Mouse (Mus musculus): ENCODE measurements at regions not wholly inside any gene's neighbourhood (a gene's known extent, or its start where the extent isn't known, plus 50 kb on each side); places are given as distances from the start of the nearest gene placed in this dataset.
A peak's percentile ranks its signal among the peaks of the same experiment; 100 is the strongest.

- H3K36me3 ChIP-seq (ENCODE audit: control insufficient read depth, insufficient read depth, low read length): no peaks in the 10 kb centered on the region
Observed at GRCm38 (mm10) chr13:58495390-58496073, 92.4 kb upstream of the Hnrnpk start.

GRCm38 (mm10) chr13:58494726-58495125 is 91.6 kb upstream of the Hnrnpk start:
- peaks cover 11% of the 10 kb centered on the region for H3K4me1 ChIP-seq (ENCODE audit: control insufficient read depth, insufficient read depth, low read length)
- 35% methylated on average over 5 of the region's 5 CpGs for WGBS
- H3K4me2 ChIP-seq (ENCODE audit: low read length): no peak overlapping the region
- no peaks in the 10 kb centered on the region for H3K36me3 ChIP-seq (ENCODE audit: control insufficient read depth, insufficient read depth, low read length)
- no peaks in the 10 kb centered on the region for H3K9me3 ChIP-seq (replicated peaks; ENCODE audit: control insufficient read depth, low read length)
- ATAC-seq (no peak), DNase-seq (ENCODE audit: low spot score) (no peak)
- 0 out of 2 replicates have a peak overlapping the region, but pooled peaks have one; percentile 1 for H3K27ac ChIP-seq (ENCODE audit: low read depth, low read length)
- no peak overlapping the region for H3K4me3 ChIP-seq (ENCODE audit: low read depth, low read length)
- no peak overlapping the region for H3K9ac ChIP-seq (ENCODE audit: low read length)
- no peaks in the 10 kb centered on the region for H3K27me3 ChIP-seq (replicated peaks; ENCODE audit: control insufficient read depth, insufficient read depth, low read length)

More at GRCm38 (mm10) chr13:58495390-58496073, 92.4 kb upstream of the Hnrnpk start:
- no peaks in the 10 kb centered on the region for H3K27me3 ChIP-seq (replicated peaks; ENCODE audit: control insufficient read depth, insufficient read depth, low read length)
- ATAC-seq: peak; percentile 76
- H3K4me1 ChIP-seq (ENCODE audit: control insufficient read depth, insufficient read depth, low read length): peaks cover 11% of the 10 kb centered on the region
- H3K9ac ChIP-seq (ENCODE audit: low read length): no peak overlapping the region
- peak overlapping the region; percentile 1; the same call in 1 of the 2 replicates for H3K27ac ChIP-seq (ENCODE audit: low read depth, low read length)
- no peak for DNase-seq (ENCODE audit: low spot score)
- H3K4me2 ChIP-seq (ENCODE audit: low read length): no peak overlapping the region
- WGBS: 44% methylated on average over 12 of the region's 12 CpGs
- no peak overlapping the region for H3K4me3 ChIP-seq (ENCODE audit: low read depth, low read length)
- H3K9me3 ChIP-seq (replicated peaks; ENCODE audit: control insufficient read depth, low read length): no peaks in the 10 kb centered on the region

GRCm38 (mm10) chr13:58490829-58491228 is 87.7 kb upstream of the Hnrnpk start:
- 41% methylated on average over 8 of the region's 8 CpGs for WGBS
- ATAC-seq (no peak), DNase-seq (ENCODE audit: low spot score) (peak; percentile 59)
- no peaks in the 10 kb centered on the region for H3K36me3 ChIP-seq (ENCODE audit: control insufficient read depth, insufficient read depth, low read length)
- peaks cover 11% of the 10 kb centered on the region for H3K4me1 ChIP-seq (ENCODE audit: control insufficient read depth, insufficient read depth, low read length)
- H3K27ac ChIP-seq (ENCODE audit: low read depth, low read length): no peak overlapping the region
- no peaks in the 10 kb centered on the region for H3K9me3 ChIP-seq (replicated peaks; ENCODE audit: control insufficient read depth, low read length)
- H3K27me3 ChIP-seq (replicated peaks; ENCODE audit: control insufficient read depth, insufficient read depth, low read length): no peaks in the 10 kb centered on the region
- H3K9ac ChIP-seq (ENCODE audit: low read length): no peak overlapping the region
- H3K4me3 ChIP-seq (ENCODE audit: low read depth, low read length): no peak overlapping the region
- H3K4me2 ChIP-seq (ENCODE audit: low read length): no peak overlapping the region

GRCm38 (mm10) chr13:58485011-58485410 is 81.9 kb upstream of the Hnrnpk start:
- no peak overlapping the region for H3K9ac ChIP-seq (ENCODE audit: low read length)
- no peak overlapping the region for H3K4me2 ChIP-seq (ENCODE audit: low read length)
- H3K27ac ChIP-seq (ENCODE audit: low read depth, low read length): no peak overlapping the region
- H3K4me3 ChIP-seq (ENCODE audit: low read depth, low read length): no peak overlapping the region
- H3K27me3 ChIP-seq (replicated peaks; ENCODE audit: control insufficient read depth, insufficient read depth, low read length): no peaks in the 10 kb centered on the region
- ATAC-seq: no peak
- WGBS: 65% methylated on average over 10 of the region's 10 CpGs
- no peaks in the 10 kb centered on the region for H3K9me3 ChIP-seq (replicated peaks; ENCODE audit: control insufficient read depth, low read length)
- no peaks in the 10 kb centered on the region for H3K36me3 ChIP-seq (ENCODE audit: control insufficient read depth, insufficient read depth, low read length)
- DNase-seq (ENCODE audit: low spot score): peak; percentile 53
- 0 out of 2 replicates have a peak, but pooled peaks cover 5% of the 10 kb centered on the region for H3K4me1 ChIP-seq (ENCODE audit: control insufficient read depth, insufficient read depth, low read length)

GRCm38 (mm10) chr13:58482701-58483100 is 79.6 kb upstream of the Hnrnpk start:
- Histone ChIP-seq H3K36me3 (ENCODE audit: control insufficient read depth, insufficient read depth, low read length) (no peaks in the 10 kb centered on the region), H3K9me3 (replicated peaks; ENCODE audit: control insufficient read depth, low read length) (no peaks in the 10 kb centered on the region), H3K27me3 (replicated peaks; ENCODE audit: control insufficient read depth, insufficient read depth, low read length) (no peaks in the 10 kb centered on the region), H3K4me2 (ENCODE audit: low read length) (no peak overlapping the region), H3K4me3 (ENCODE audit: low read depth, low read length) (no peak overlapping the region), H3K9ac (ENCODE audit: low read length) (no peak overlapping the region), H3K4me1 (ENCODE audit: control insufficient read depth, insufficient read depth, low read length) (0 out of 2 replicates have a peak, but pooled peaks cover 5% of the 10 kb centered on the region), H3K27ac (ENCODE audit: low read depth, low read length) (no peak overlapping the region)
- 67% methylated on average over 9 of the region's 9 CpGs for WGBS
- DNase-seq (ENCODE audit: low spot score) (no peak), ATAC-seq (no peak)

- ATAC-seq (no peak), DNase-seq (ENCODE audit: low spot score) (no peak)
- no peak overlapping the region for H3K27ac ChIP-seq (ENCODE audit: low read depth, low read length)
- 0 out of 2 replicates have a peak, but pooled peaks cover 7% of the 10 kb centered on the region for H3K4me1 ChIP-seq (ENCODE audit: control insufficient read depth, insufficient read depth, low read length)
- WGBS: 85% methylated on average over 10 of the region's 10 CpGs
- no peak overlapping the region for H3K9ac ChIP-seq (ENCODE audit: low read length)
- no peak overlapping the region for H3K4me3 ChIP-seq (ENCODE audit: low read depth, low read length)
- H3K9me3 ChIP-seq (replicated peaks; ENCODE audit: control insufficient read depth, low read length): no peaks in the 10 kb centered on the region
- no peaks in the 10 kb centered on the region for H3K27me3 ChIP-seq (replicated peaks; ENCODE audit: control insufficient read depth, insufficient read depth, low read length)
- H3K4me2 ChIP-seq (ENCODE audit: low read length): no peak overlapping the region
- H3K36me3 ChIP-seq (ENCODE audit: control insufficient read depth, insufficient read depth, low read length): no peaks in the 10 kb centered on the region
Observed at GRCm38 (mm10) chr13:58480928-58481598, 77.9 kb upstream of the Hnrnpk start.

- Histone ChIP-seq H3K9me3 (replicated peaks; ENCODE audit: control insufficient read depth, low read length) (no peaks in the 10 kb centered on the region), H3K9ac (ENCODE audit: low read length) (no peak overlapping the region), H3K4me3 (ENCODE audit: low read depth, low read length) (no peak overlapping the region), H3K36me3 (ENCODE audit: control insufficient read depth, insufficient read depth, low read length) (no peaks in the 10 kb centered on the region), H3K4me1 (ENCODE audit: control insufficient read depth, insufficient read depth, low read length) (0 out of 2 replicates have a peak, but pooled peaks cover 7% of the 10 kb centered on the region), H3K27ac (ENCODE audit: low read depth, low read length) (no peak overlapping the region), H3K27me3 (replicated peaks; ENCODE audit: control insufficient read depth, insufficient read depth, low read length) (no peaks in the 10 kb centered on the region), H3K4me2 (ENCODE audit: low read length) (no peak overlapping the region)
- WGBS: 50% methylated on average over 8 of the region's 8 CpGs
- DNase-seq (ENCODE audit: low spot score): no peak
- no peak for ATAC-seq
Observed at GRCm38 (mm10) chr13:58480388-58480927, 77.3 kb upstream of the Hnrnpk start.

- no peaks in the 10 kb centered on the region for H3K27me3 ChIP-seq (replicated peaks; ENCODE audit: control insufficient read depth, insufficient read depth, low read length)
- H3K4me2 ChIP-seq (ENCODE audit: low read length): no peak overlapping the region
- no peak overlapping the region for H3K27ac ChIP-seq (ENCODE audit: low read depth, low read length)
- H3K9ac ChIP-seq (ENCODE audit: low read length): no peak overlapping the region
- H3K4me3 ChIP-seq (ENCODE audit: low read depth, low read length): no peak overlapping the region
- H3K36me3 ChIP-seq (ENCODE audit: control insufficient read depth, insufficient read depth, low read length): no peaks in the 10 kb centered on the region
- ATAC-seq (no peak), DNase-seq (ENCODE audit: low spot score) (no peak)
- no peaks in the 10 kb centered on the region for H3K9me3 ChIP-seq (replicated peaks; ENCODE audit: control insufficient read depth, low read length)
- 83% methylated on average over 5 of the region's 5 CpGs for WGBS
- 0 out of 2 replicates have a peak, but pooled peaks cover 7% of the 10 kb centered on the region for H3K4me1 ChIP-seq (ENCODE audit: control insufficient read depth, insufficient read depth, low read length)
Observed at GRCm38 (mm10) chr13:58478438-58478837, 75.3 kb upstream of the Hnrnpk start.

GRCm38 (mm10) chr13:58477253-58477652 is 74.1 kb upstream of the Hnrnpk start:
- WGBS: 92% methylated on average over 6 of the region's 6 CpGs
- no peaks in the 10 kb centered on the region for H3K36me3 ChIP-seq (ENCODE audit: control insufficient read depth, insufficient read depth, low read length)
- no peak for ATAC-seq
- H3K9ac ChIP-seq (ENCODE audit: low read length): no peak overlapping the region
- no peak overlapping the region for H3K4me3 ChIP-seq (ENCODE audit: low read depth, low read length)
- no peak for DNase-seq (ENCODE audit: low spot score)
- no peaks in the 10 kb centered on the region for H3K9me3 ChIP-seq (replicated peaks; ENCODE audit: control insufficient read depth, low read length)
- peaks cover 3% of the 10 kb centered on the region; the same call in 1 of the 2 replicates for H3K27me3 ChIP-seq (replicated peaks; ENCODE audit: control insufficient read depth, insufficient read depth, low read length)
- 0 out of 2 replicates have a peak, but pooled peaks cover 7% of the 10 kb centered on the region for H3K4me1 ChIP-seq (ENCODE audit: control insufficient read depth, insufficient read depth, low read length)
- H3K4me2 ChIP-seq (ENCODE audit: low read length): no peak overlapping the region
- no peak overlapping the region for H3K27ac ChIP-seq (ENCODE audit: low read depth, low read length)
